Mouse (Mus musculus): ENCODE measurements at regions not wholly inside any gene's neighbourhood (a gene's known extent, or its start where the extent isn't known, plus 50 kb on each side); places are given as distances from the start of the nearest gene placed in this dataset.

DNA sequence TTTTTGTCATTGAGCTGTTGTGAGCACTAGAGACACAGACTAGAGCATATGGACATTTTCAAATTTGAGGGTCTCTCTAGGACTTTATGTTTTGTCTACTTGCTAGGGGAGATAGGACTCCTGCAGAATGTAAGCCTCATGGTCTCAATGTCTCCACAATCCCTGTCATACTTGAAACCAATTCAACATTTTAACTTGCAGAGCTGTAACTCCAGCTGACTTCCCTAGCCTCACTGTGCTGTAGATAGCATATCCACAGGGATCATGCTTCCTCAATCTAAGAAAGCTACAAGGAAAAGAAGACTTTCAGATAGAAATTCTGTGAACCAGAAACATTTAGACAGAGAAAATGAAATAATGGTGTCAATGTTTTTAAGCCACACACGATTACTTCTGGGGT, 185.8 kb upstream of the Rarb start:
- no peak for TF ChIP-seq CTCF (IDR thresholded peaks at IDR 0.05; ENCODE audit: insufficient read depth, low read length)
- TF ChIP-seq POLR2A (IDR thresholded peaks at IDR 0.05; ENCODE audit: borderline replicate concordance, extremely low read depth, low read depth, low read length), result no peak
